Mouse (Mus musculus): ENCODE data around the gene Hcrt. TPM values are rescaled to one million over a fixed set of nuclear protein-coding genes. Genes with fewer than 3 reads are reported as not detected.

Hcrt gene
- not detected for polyA plus RNA-seq (2017; shearing (Covaris generic))

DNA sequence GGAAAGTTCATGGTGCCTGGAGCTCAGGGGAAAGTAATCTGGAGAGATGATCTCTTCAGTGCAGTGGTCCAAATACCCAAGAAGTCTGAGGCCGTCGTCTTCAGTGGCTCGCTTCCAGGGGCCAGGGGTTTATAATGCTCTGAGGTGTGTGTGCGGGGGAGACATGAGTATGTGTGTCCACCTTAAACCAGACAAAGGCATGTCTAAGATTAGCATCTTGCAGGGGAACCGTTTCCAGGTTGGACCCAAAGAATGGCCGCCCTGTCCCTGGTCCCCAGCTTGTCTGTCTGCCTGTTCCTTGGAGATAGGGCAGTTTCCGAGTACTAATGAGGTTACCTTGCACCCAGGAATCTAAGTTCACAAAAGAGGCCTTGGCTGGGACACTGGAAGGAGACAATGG, at the start of gene Hcrt:
Hcrt (minus strand) TSS at position 101 of the 400 bp plus-strand sequence.

DNA sequence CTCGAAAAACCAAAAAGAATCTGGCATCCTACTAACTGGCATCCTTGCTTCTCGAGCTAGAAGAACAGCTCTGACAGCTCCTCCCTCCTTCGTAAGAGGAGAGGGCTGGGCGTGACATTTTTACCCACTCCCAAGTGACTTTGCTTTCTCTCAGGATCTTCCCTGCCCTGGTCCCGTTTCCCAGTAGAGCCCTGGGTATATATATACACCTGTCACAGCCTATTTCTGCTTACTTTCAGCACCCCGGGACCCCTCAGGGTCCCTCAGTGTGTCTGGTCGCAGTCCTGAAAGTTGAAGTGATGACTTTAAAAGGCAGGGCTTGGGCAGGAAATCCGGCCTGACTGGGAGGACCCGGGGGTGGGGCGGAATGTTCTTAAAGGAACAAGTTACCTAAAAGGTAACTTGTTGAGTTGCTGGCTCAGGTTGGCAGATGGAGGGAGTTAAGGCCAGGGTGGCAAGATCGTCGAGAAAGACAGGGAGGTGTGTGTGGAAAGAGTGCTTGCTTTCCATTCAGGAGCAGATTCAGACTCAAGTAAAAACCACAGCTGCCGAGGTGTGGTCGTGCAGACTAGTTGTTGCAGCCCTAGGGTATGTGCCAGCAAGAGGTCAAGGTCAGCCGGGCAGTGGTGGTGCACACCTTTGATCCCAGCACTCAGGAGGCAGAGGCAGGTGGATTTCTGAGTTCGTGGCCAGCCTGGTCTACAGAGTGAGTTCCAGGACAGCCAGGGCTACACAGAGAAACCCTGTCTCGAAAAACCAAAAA, 8.1 kb upstream of the Hcrt start, which contains the start of gene Ghdc:
Ghdc (minus strand) TSS at position 312 of the 763 bp plus-strand sequence.

GRCm38 (mm10) chr11:100759611-100760233, 3.0 kb downstream of the Hcrt start, which contains the start of gene Kcnh4:
Gene Kcnh4, minus strand, starts transcription at chr11:100759942.

DNA sequence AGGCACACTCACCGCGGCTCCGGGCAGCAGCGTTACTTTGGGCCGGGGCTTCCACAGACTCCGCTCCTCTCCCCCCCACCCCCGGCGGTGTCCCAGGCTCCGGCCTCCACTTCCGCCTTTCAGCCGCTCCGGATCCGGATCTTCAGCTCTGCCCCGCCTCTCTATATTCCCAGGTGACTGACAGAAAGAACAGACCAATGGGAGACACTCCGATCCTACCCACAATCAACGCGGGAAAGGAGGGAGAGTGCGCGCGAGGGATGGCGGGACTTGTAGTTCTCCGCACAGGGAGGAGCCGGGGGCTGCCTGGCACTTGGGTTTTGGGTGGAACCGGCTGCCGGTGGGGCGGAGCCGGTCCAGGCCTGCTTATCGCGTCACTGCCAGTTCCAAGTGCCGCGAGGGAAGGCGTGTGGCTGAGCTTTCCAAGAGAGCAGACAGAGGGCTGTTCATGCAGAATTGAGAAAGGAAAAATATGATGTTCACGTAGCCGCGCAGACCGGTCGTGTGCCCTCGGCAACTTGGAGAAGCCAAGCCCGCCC, 24.6 kb downstream of the Hcrt start, which contains the start of gene Rab5c:
Rab5c (minus strand) TSS at position 150 of the 539 bp plus-strand sequence.

GRCm38 (mm10) chr11:100713735-100714533, 48.8 kb downstream of the Hcrt start, which contains the start of gene Hspb9:
Gene Hspb9, plus strand, starts transcription at chr11:100713850.

DNA sequence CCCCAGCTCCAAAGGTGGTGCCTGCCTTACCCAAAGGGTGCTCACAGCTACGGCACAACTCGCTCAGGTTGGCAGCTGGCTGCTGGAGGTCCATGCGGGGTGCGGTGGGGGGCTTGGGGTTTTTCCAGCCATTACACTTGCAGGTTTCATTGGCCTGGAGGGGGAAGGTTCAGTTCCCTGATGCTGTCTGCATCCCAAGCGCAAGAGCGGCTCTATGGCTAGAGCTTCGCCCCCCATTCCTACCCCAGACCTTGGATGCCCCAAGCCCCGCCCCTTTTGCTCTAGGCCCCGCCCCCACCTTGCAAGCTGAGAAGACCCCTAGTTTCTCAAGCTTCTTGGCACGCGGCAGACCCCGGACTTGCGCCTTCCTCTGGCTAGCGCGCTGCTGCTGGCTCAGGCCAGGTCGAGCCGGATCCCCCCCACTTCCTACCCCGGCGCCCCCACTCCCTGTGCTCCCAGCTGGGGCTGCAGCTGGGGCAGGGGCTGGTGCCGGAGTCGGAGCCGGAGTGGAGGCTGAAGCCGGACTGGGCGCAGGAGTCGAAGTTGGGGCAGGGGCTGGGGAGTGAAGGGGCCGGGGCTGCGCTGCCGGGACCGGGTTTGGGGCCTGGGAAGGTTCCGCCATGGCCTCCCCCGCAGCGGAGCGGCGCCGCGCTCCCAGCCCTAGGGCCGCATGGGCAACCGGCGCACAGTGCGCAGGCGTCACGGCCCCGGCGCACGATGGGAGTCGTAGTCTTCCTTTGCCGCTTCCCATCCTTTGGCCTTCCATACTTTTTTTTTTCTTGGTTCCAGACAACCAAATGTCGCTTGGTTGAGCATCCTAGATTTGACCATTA, 50.7 kb downstream of the Hcrt start, which contains the start of gene Kat2a:
Kat2a (minus strand) TSS at position 683 of the 833 bp plus-strand sequence.

Other genes starting within 250 kb of the Hcrt start
- 100 to 1,000 TPM; 128 to 142 TPM for gene Acly, start 234.9 kb downstream of the Hcrt start, polyA plus RNA-seq (2017; shearing (Covaris generic))
- 1 to 10 TPM in 1 of 2 experiments, under 1 TPM in 1; 0.58 to 2.0 TPM for gene Ttc25, start 217.3 kb downstream of the Hcrt start, polyA plus RNA-seq (2017; shearing (Covaris generic))
- 100 to 1,000 TPM; 306 to 325 TPM for gene Cnp, start 188.0 kb downstream of the Hcrt start, polyA plus RNA-seq (2017; shearing (Covaris generic))
- gene Nkiras2, start 143.7 kb downstream of the Hcrt start, polyA plus RNA-seq (2017; shearing (Covaris generic)): 10 to 100 TPM; 25.2 to 36.7 TPM
- 100 to 1,000 TPM; 552 to 587 TPM for gene Dnajc7, start 142.8 kb downstream of the Hcrt start, polyA plus RNA-seq (2017; shearing (Covaris generic))
- gene Zfp385c, start 70.5 kb downstream of the Hcrt start, polyA plus RNA-seq (2017; shearing (Covaris generic)): 1 to 10 TPM in 1 of 2 experiments, under 1 TPM in 1; 0.24 to 1.2 TPM
- gene Dhx58, start 58.7 kb downstream of the Hcrt start, polyA plus RNA-seq (2017; shearing (Covaris generic)): 10 to 100 TPM; 13.0 to 26.1 TPM
- 10 to 100 TPM; 62.5 to 65.3 TPM for gene Kat2a, start 50.5 kb downstream of the Hcrt start, polyA plus RNA-seq (2017; shearing (Covaris generic))
- gene Hspb9, start 49.1 kb downstream of the Hcrt start, polyA plus RNA-seq (2017; shearing (Covaris generic)): under 1 TPM; 0.58 to 0.80 TPM
- 10 to 100 TPM; 34.0 to 50.8 TPM for gene Rab5c, start 24.7 kb downstream of the Hcrt start, polyA plus RNA-seq (2017; shearing (Covaris generic))
- under 1 TPM; 0.61 to 0.86 TPM for gene Kcnh4, start 3.0 kb downstream of the Hcrt start, polyA plus RNA-seq (2017; shearing (Covaris generic))
- gene Ghdc, start 8.0 kb upstream of the Hcrt start, polyA plus RNA-seq (2017; shearing (Covaris generic)): 1 to 10 TPM; 5.0 to 6.5 TPM
- 100 to 1,000 TPM; 119 to 160 TPM for gene Stat5b, start 87.8 kb upstream of the Hcrt start, polyA plus RNA-seq (2017; shearing (Covaris generic))
- 10 to 100 TPM; 67.9 to 84.1 TPM for gene Stat5a, start 96.4 kb upstream of the Hcrt start, polyA plus RNA-seq (2017; shearing (Covaris generic))
- 100 to 1,000 TPM; 233 to 234 TPM for gene Stat3, start 176.6 kb upstream of the Hcrt start, polyA plus RNA-seq (2017; shearing (Covaris generic))
- under 1 TPM; 0.32 to 0.83 TPM for gene Cavin1, start 208.0 kb upstream of the Hcrt start, polyA plus RNA-seq (2017; shearing (Covaris generic))
- 1 to 10 TPM; 8.9 to 9.8 TPM for gene Atp6v0a1, start 246.5 kb upstream of the Hcrt start, polyA plus RNA-seq (2017; shearing (Covaris generic))

All from inflammation-experienced regulatory T-cells (primary cell).